ENCODE assay signal across 8 mouse cellular contexts in the genomic region with DNA sequence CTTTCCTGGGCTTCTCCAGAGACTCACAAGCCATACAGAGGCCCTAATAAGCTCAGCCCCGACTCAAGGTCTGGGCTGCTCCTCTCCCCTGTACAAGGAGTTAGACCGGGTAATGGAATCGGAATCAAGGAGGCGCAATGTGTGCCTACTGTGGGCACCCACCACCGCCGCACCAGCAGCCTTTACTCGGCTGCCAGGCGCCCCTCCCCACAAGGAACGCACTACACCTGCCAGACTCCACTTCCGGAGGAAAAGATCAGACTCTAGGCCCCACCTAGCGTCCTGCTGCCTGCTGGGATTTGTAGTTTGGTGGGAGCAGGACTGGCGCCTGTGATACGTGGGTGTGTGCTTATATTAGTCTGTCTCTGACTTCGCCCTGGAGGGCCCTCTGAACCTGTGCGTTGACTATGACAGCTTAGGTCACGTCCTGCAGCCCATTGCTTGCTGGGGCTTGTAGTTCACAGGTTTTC. TPM values are rescaled to one million over a fixed set of nuclear protein-coding genes. Genes with fewer than 3 reads are reported as not detected.
DNase-seq lines count a peak whose midpoint lies in the region; ATAC-seq lines count a peak whose summit lies in the region.

No protein-coding gene starts in this region.

- no peaks in the 10 kb centered on the region for H3K36me3 ChIP-seq in hindbrain, embryonic 15.5 days

- peak overlapping the region; percentile 47 for H3K4me3 ChIP-seq in hindbrain, embryonic 15.5 days

- H3K27ac ChIP-seq in hindbrain, embryonic 15.5 days (replicated peaks), result peak overlapping the region; percentile 71; the same call in 1 of the 2 replicates

- H3K27me3 ChIP-seq in hindbrain, embryonic 15.5 days, result no peaks in the 10 kb centered on the region

- peak overlapping the region; percentile 73 for H3K4me2 ChIP-seq in hindbrain, embryonic 15.5 days

- peak overlapping the region; percentile 55 for H3K9ac ChIP-seq in hindbrain, embryonic 15.5 days

- under 1% methylated on average over 16 of the region's 16 CpGs for WGBS in hindbrain, embryonic 15.5 days

- peak; percentile 93 for DNase-seq in R1 (ENCODE audit: low read depth, low spot score)
- DNase-seq in cerebellum, postnatal 25 days, result peak; percentile 88 to 91
- peak; percentile 72 to 81 for DNase-seq in frontal cortex, postnatal 25 days (ENCODE audit: low spot score in 2 of 2)
- DNase-seq in left cerebral cortex, adult 11 months (ENCODE audit: low spot score), result peak; percentile 91
- DNase-seq in lung, postnatal 4 days, result peak; percentile 88 to 92
- peak; percentile 74 for DNase-seq in retina, postnatal 7 days (ENCODE audit: low read depth, low spot score)
- DNase-seq in urinary bladder, adult 2 months (ENCODE audit: low spot score), result peak; percentile 70

- peaks cover 20% of the 10 kb centered on the region for H3K4me1 ChIP-seq in hindbrain, embryonic 15.5 days (replicated peaks)

- no peaks in the 10 kb centered on the region for H3K9me3 ChIP-seq in hindbrain, embryonic 15.5 days

- peak; percentile 96 for ATAC-seq in hindbrain, embryonic 15.5 days (ENCODE audit: low FRiP score, low read depth)

RNA-seq across cellular contexts. Expression of a gene that starts 5.6 kb away (rescaled TPM):
- 8.0 and 9.3 TPM in 2 replicates for polyA plus RNA-seq in hindbrain, embryonic 15.5 days (2015; fragmentation: Nextera tagmentation; extraction: Ambion mirVana)
- polyA plus RNA-seq in urinary bladder, adult 2 months (2012; rRNA removed), result 115 and 129 TPM in 2 replicates

RNA-seq across cellular contexts. Expression of a gene that starts 17.1 kb away (rescaled TPM):
- 0.26 and 0.63 TPM in 2 replicates for polyA plus RNA-seq in hindbrain, embryonic 15.5 days (2015; fragmentation: Nextera tagmentation; extraction: Ambion mirVana)
- 2.2 and 2.8 TPM in 2 replicates for polyA plus RNA-seq in urinary bladder, adult 2 months (2012; rRNA removed)

RNA-seq across cellular contexts. Expression of a gene that starts 59.6 kb away (rescaled TPM):
- polyA plus RNA-seq in hindbrain, embryonic 15.5 days (2015; fragmentation: Nextera tagmentation; extraction: Ambion mirVana), result 15.9 and 17.1 TPM in 2 replicates
- polyA plus RNA-seq in urinary bladder, adult 2 months (2012; rRNA removed), result 18.4 and 19.1 TPM in 2 replicates

RNA-seq across cellular contexts. Expression of a gene that starts 59.7 kb away (rescaled TPM):
- polyA plus RNA-seq in hindbrain, embryonic 15.5 days (2015; fragmentation: Nextera tagmentation; extraction: Ambion mirVana), result 5.9 and 7.0 TPM in 2 replicates
- 19.6 and 22.7 TPM in 2 replicates for polyA plus RNA-seq in urinary bladder, adult 2 months (2012; rRNA removed)

Comparison
In these comparisons a context has a peak if more than half of its experiments do, and no peak if none do; other contexts are left out.
1. Peak in every context shown above with its lines: DNase-seq, ATAC-seq, H3K4me3 ChIP-seq and H3K27ac ChIP-seq.
2. RNA of a gene that starts 5.6 kb away (polyA plus RNA-seq): 115 to 129 TPM in urinary bladder, adult 2 months; 8.0 to 9.3 TPM in hindbrain, embryonic 15.5 days; every median in the first group is over 10 times any median in the second.